In the genomic region with DNA sequence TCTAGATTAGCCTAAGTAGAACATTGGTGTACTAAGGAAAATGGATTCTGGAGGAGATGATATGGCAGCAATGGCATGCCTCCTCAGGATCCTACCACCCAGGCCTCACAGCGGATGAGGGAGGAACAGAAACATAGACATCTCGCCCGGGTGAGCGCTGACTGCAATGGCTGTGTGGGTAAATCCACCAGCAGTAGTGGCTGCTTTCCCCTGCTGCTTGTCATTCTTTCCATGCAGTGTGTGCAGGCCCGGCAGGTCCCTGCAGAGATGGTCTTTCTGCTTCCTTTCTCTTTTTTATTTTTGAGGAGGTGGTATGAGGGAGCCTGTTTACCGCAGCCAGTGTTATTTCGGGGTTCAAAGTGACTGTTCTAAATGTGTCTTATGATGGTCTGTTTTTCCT, we compare ENCODE assay signal across 20 mouse cellular contexts.
DNase-seq lines count a peak whose midpoint lies in the region; ATAC-seq and TF ChIP-seq lines count a peak whose summit lies in the region.
"Had no signal": no experiment of that assay in that cellular context is flagged by ENCODE, and none has a peak within 500 bp of the region (broad histone marks: within the 10 kb centered on the region; RNA-seq: fewer than 3 reads in every experiment).

No protein-coding gene starts in this region.

- no peak overlapping the region for H3K27ac ChIP-seq in layer of hippocampus, adult 2 months
- H3K27ac ChIP-seq in CH12.LX (ENCODE audit: insufficient read depth, low read depth) = no peak overlapping the region
- H3K27ac ChIP-seq: embryonic facial prominence, embryonic 12.5 days; forebrain, embryonic 15.5 days; heart, embryonic 13.5 days; hindbrain, embryonic 12.5 days had no signal

- no peak for TF ChIP-seq POLR2A in CH12.LX (IDR thresholded peaks at IDR 0.05; ENCODE audit: low read depth, low read length)

- ATAC-seq in monocyte, adult 5-6 weeks (replicated peaks; ENCODE audit: insufficient number of reproducible peaks, low FRiP score, low TSS enrichment, poor library complexity, severe bottlenecking) = no peak
- ATAC-seq: forebrain, embryonic 15.5 days; hindbrain, embryonic 16.5 days had no signal

- peaks cover 4 to 56% of the 10 kb centered on the region in 2 experiments for H3K4me1 ChIP-seq in CH12.LX (ENCODE audit: control insufficient read depth in 1 of 2, insufficient read depth in 2 of 2)
- H3K4me1 ChIP-seq: embryonic facial prominence, embryonic 12.5 days; forebrain, embryonic 15.5 days had no signal

- in situ Hi-C loops in CH12.LX (cut with MboI; ENCODE audit: low pct_ligation_motif_present, low pct_unique_long_range_greater_than_20kb, low sequenced_read_pairs) = no loop called here

- no peaks in the 10 kb centered on the region for H3K27me3 ChIP-seq in CH12.LX (replicated peaks)
- H3K27me3 ChIP-seq in splenic B cell, adult 2 months (ENCODE audit: control insufficient read depth, insufficient read depth, low read length, poor library complexity, severe bottlenecking) = no peaks in the 10 kb centered on the region
- H3K27me3 ChIP-seq: embryonic facial prominence, embryonic 12.5 days; forebrain, embryonic 15.5 days; heart, embryonic 13.5 days; hindbrain, embryonic 12.5 days had no signal

- no peak for TF ChIP-seq CTCF in layer of hippocampus, adult 2 months (conservative IDR thresholded peaks at IDR 0.05)
- no peak for TF ChIP-seq CTCF in CH12.LX (conservative IDR thresholded peaks at IDR 0.05 in 1 of 2, IDR thresholded peaks at IDR 0.05 in 1 of 2; ENCODE audit: low read depth in 2 of 2, low read length in 2 of 2)

- H3K79me2 ChIP-seq in CH12.LX (replicated peaks; ENCODE audit: control insufficient read depth, extremely low read depth, insufficient read depth, poor library complexity, severe bottlenecking) = peaks cover 13% of the 10 kb centered on the region; the same call in 1 of the 2 replicates

- peaks cover 15 to 59% of the 10 kb centered on the region in 2 experiments for H3K36me3 ChIP-seq in CH12.LX (replicated peaks in 1 of 2; ENCODE audit: control insufficient read depth in 1 of 2, insufficient read depth in 1 of 2, low read length in 1 of 2)
- H3K36me3 ChIP-seq in splenic B cell, adult 2 months (ENCODE audit: control insufficient read depth, insufficient read depth, low read length, poor library complexity, severe bottlenecking) = 0 out of 2 replicates have a peak, but pooled peaks cover 2% of the 10 kb centered on the region
- H3K36me3 ChIP-seq: embryonic facial prominence, embryonic 12.5 days; forebrain, embryonic 15.5 days; heart, embryonic 13.5 days; hindbrain, embryonic 12.5 days had no signal

- 0 out of 2 replicates have a peak, but pooled peaks have one; percentile 15 for TF ChIP-seq EP300 in CH12.LX (IDR thresholded peaks at IDR 0.05; ENCODE audit: low read length)

- no peak for TF ChIP-seq RAD21 in CH12.LX (IDR thresholded peaks at IDR 0.05; ENCODE audit: low read depth, low read length)

- H3K9ac ChIP-seq in CH12.LX (ENCODE audit: insufficient read depth, low read depth) = no peak overlapping the region
- H3K9ac ChIP-seq: embryonic facial prominence, embryonic 12.5 days; forebrain, embryonic 15.5 days; heart, embryonic 13.5 days; hindbrain, embryonic 12.5 days had no signal

- H3K9me3 ChIP-seq in CH12.LX (replicated peaks; ENCODE audit: low read length) = peaks cover 6% of the 10 kb centered on the region
- H3K9me3 ChIP-seq: embryonic facial prominence, embryonic 12.5 days; forebrain, embryonic 15.5 days; heart, embryonic 13.5 days; hindbrain, embryonic 12.5 days had no signal

- dilution Hi-C loops in CH12.LX (cut with MboI; ENCODE audit: extremely low pct_ligation_motif_present, extremely low pct_unique_long_range_greater_than_20kb, low sequenced_read_pairs) = no loop called here

- peak; percentile 32 for DNase-seq in layer of hippocampus, adult 9-11 months
- DNase-seq in layer of hippocampus, adult 2 months (ENCODE audit: low spot score in 2 of 2) = no peak
- peak; percentile 24 to 37 for DNase-seq in B cell, adult 2 months
- peak; percentile 66 for DNase-seq in CH12.LX (ENCODE audit: extremely low read depth)
- DNase-seq in splenic B cell, adult 2 months (ENCODE audit: low read depth, low spot score) = peak; percentile 44
- no peak for DNase-seq in T-cell, adult 2 months (ENCODE audit: low spot score)
- DNase-seq: adrenal gland, adult 2 months; adrenal gland, postnatal 25 days; cerebellum, adult 11 months; cerebellum, adult 9-10 months; cerebellum, postnatal 25 days; gastrocnemius, postnatal 36 days; heart, adult 11 months; heart, postnatal 36 days had no signal

- H3K4me3 ChIP-seq in layer of hippocampus, adult 2 months = no peak overlapping the region
- H3K4me3 ChIP-seq in CH12.LX (replicated peaks in 1 of 3; ENCODE audit: low read depth in 2 of 3, low read length in 2 of 3, poor library complexity in 1 of 3) = no peak overlapping the region
- H3K4me3 ChIP-seq: embryonic facial prominence, embryonic 12.5 days; forebrain, embryonic 15.5 days; heart, embryonic 13.5 days; hindbrain, embryonic 12.5 days had no signal

- no peak overlapping the region for H3K4me2 ChIP-seq in CH12.LX (ENCODE audit: insufficient read depth, low read depth, poor library complexity, severe bottlenecking)
- H3K4me2 ChIP-seq: embryonic facial prominence, embryonic 12.5 days; forebrain, embryonic 15.5 days; heart, embryonic 13.5 days; hindbrain, embryonic 12.5 days had no signal

TF ChIP-seq in CH12.LX, 34 proteins besides CTCF, POLR2A, EP300 and RAD21:
- peak; percentile 15; the same call in 1 of the 2 replicates for TF ChIP-seq IRF4 (IDR thresholded peaks at IDR 0.05; ENCODE audit: low read depth, low read length)
- no peak for TF ChIP-seq HCFC1 (IDR thresholded peaks at IDR 0.05; ENCODE audit: low read depth, low read length)

Comparison
In these comparisons a context has a peak if more than half of its experiments do, and no peak if none do; other contexts are left out.
1. DNase-seq: peak in layer of hippocampus, adult 9-11 months (single experiment), B cell, adult 2 months (2 of 2), CH12.LX (single experiment) and splenic B cell, adult 2 months (single experiment); none in layer of hippocampus, adult 2 months (0 of 2) and T-cell, adult 2 months (single experiment).